Mouse (Mus musculus) kidney, adult 2 months (tissue): Measurements from ENCODE around the gene Drc1.

ENCODE experiments used
- CTCF ChIP-seq: fragments of 200-500 bp; conservative IDR thresholded peaks from 2 replicates; pipeline ENCODE4 v1.5.1; 2011; ENCODE audit warnings: low read depth, mild to moderate bottlenecking, control low read depth, low read length, moderate library complexity, mixed read lengths; ENCODE audit not compliant: insufficient read depth, insufficient read length
- POLR2A ChIP-seq: fragments of 200-500 bp; IDR thresholded peaks from one replicate; pipeline ENCODE4 v1.6.1; 2011; ENCODE audit warnings: low read depth, low read length, control low read depth

- TF ChIP-seq POLR2A (no peak), CTCF (no peak)
Observed at GRCm38 (mm10) chr5:30411524-30411923, 130.3 kb downstream of the Drc1 start.
